Mouse (Mus musculus): Measurements from ENCODE around the gene Spata48.

Spata48 gene

DNA sequence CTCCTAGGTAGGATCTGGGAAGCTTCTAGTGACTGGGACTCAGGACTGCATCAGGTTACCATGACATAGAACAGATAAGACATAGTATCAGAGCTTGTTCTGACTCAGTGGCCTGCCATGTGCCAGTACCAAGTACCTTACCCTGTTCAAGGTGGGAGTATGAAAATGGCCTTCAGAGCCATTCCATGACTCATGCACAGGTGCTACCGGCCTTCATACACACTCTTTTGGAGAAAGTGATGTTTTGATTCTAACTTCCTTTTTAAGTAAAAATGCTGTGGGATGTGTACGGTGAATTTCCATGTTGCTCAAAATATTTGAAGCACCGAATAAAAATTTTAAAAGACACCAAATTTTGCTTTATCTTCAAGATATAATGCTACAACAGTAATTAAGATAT is 84.1 kb downstream of the Spata48 start:
- DNase-seq = no peak

DNA sequence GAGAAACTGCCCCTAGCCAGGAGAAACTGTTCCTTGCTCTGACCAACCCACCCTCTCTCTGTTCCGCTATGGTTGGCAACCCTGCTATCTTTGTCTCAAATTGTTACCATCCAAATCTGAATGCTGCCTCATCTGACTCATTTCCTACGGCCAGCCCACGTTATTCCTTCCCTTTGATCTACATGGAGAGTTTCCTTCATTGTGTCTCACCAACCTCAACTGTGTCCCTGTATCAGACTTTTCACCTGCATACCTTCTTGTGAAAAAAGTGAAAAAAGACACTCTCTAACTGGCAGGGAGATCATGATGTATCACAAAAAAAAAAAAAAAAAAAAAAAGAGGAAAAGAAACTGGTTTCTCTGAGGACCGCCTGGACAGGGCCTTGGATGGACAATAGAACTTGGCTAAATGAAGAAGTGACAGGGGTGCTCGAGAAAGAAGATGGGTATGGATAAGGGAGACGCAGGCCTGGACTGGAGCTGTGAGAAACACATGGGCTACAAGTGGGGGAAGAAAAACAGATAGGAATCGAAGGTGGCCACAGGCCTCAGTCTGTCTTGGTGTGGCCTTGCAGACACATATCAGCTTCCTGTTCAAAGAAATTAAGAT is 85.1 kb downstream of the Spata48 start:
- no peak for DNase-seq

DNA sequence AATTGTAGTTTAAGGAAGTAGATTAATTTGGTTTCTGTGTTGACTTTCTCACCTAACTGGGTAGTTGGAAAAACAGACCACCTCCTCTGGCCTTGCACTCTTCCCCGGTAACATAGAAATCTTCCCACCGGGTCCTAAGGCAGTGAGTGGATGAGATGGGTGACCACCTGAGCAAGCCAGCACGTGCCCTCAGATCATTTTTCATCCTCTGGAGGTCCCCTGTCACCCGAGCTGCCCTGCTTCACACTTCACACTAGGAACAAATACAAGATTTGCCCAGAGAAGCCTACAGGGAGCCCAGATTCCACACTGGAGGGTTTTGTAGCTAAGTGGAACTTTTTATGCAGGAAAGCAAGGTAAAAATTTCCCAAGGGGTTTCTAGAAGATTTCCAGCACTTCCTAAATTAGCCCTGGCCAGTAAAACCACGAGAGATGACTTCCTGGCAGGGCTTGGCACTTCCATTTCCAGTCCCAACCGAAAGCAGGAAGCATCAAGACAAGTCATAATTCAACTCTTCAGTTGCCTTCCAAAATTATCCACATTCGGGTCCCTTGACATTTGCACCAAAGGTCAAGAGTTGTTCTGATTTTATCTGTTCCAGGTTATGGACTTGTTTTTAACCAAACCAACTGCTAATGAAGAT is 85.8 kb downstream of the Spata48 start:
- peak; percentile 49 for DNase-seq

DNA sequence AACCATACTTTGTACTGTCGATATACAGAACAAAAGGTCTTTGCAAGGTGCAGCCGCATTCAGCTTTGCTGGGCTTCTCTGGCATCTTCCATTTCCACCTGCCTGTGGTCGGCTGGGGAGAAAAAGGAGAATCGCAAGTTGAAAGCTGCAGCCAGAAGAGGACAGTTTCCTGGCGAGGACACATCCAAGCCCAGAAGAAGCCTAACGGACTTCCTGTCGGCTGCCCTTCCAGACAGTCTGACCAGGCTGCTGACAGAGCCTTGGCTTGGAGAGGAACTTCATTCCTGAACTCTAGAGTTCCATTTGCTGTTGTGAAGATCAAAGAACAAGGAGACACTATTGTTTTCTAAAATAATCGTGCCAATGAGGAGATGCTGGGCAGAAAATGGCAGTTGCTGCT is 93.7 kb downstream of the Spata48 start:
- DNase-seq = peak; percentile 36

DNA sequence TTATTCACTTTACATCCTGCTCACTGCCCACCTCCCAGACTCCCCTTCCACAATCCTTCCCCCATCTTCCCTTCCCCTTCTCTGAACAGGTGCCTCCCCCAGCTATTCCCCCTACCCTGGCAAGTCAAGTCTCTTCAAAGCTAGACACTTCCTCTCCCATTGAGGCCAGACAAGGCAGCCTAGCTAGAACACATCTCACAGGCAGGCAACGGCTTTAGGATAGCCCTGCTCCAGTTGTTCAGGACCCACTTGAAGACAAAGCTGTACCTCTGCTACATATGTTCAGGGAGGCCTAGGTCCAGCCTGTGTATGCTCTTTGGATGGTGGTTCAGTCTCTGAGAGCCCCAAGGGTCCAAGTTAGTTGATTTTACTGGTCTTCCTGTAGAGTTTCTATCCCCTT is 94.3 kb downstream of the Spata48 start:
- DNase-seq = no peak

DNA sequence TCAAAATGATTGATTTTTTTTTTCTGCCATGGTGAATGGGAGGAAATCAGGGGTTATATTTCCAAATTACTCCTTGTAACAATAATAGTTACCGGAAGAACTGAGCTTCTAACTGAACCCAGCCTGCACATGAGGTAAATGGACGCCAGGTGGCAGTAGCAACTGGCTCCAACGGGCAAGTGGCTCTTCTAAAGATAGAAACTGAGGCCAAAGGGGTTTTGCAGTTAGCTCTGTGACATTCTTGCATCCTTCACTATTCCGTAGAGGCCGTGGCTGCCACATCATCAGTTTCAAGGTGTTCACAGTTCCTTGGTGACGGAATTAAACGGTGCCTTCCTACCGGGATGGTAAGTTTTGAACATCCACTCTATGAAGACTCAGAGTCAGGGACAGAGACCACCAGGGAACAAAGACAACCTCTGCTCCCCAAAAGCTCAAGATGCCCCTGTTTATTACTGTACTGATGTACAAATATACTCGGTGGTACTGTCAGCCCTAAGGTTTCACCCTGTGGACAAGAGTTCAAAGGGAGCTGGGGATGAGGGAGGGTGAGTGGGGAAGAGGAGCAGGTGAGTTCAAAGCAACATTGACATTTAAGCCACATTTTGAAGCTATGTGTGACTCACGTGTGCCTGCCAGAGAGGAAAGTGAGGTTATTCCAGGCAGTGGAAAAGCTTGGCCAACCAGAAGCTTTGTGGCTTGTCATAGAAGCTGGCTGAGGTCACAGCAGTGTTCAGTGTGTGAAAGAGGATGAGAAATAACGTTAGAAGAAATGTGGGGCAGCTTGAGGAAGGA is 95.5 kb downstream of the Spata48 start:
- no peak for DNase-seq

DNA sequence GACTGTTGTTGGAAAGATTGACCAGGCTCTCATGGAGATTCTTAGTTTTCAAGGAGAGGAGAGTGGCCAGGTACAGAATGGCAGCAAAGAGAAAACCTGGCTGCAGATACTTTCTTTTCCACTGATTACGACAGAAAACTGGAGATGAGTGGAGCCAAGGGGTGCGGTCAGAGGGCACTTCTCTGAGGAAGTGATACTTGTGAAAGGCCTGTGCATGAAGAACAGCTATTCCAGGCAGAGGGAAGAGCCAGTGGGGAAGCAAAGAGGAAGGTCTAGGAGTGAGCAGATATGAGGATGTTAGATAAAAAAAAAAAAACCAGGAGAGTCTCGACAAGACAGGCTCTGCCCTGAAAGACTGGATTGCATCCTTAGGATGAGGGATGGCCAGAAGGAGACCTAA is 96.8 kb downstream of the Spata48 start:
- DNase-seq = no peak

DNA sequence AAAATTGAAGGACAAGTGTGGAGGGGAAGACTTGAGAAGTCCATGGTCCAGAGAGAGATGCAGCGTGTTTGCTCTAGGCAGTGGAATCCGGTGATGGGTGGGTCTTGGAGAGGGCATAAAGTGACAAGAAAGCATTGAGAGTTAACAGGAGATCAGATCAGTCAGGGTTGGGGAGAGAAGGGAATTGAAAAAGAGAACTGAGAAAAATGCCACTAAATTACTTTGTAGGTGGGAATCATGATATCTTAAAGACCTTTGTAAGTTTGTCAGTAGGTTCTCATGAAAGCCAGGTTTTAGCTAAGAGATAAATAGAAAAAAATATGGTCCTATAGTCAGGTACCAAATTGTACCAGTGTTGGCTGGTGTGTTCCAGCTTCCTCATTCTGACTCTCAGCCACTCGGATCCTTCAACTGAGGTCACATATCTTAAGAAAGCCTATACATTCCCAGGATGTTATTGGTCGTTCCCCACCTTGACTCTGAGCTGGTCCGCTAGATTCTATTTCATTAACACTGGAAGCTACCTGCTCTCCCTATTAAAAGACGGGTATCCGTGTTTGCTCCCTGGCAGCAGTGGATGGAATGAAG is 97.3 kb downstream of the Spata48 start:
- DNase-seq = no peak

DNA sequence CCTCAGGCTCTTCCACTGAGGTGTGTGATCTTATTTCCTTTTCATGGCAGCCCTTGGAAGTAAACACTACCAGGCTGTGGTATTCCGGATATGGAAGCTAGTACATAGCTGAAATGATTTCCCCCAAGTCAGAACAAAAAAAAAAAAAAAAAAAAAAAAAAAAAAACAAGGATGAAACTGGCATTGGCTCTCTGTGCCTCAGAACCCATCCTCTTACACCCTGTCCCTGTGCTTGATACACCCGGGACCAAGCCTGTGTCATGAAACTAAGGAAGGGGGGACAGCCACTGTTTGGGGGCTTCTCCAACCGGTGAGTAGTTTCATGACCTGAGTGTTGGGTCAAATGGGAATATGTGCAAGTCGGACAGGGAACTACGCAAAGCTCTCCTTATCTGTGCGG is 99.2 kb downstream of the Spata48 start:
- no peak for DNase-seq

DNA sequence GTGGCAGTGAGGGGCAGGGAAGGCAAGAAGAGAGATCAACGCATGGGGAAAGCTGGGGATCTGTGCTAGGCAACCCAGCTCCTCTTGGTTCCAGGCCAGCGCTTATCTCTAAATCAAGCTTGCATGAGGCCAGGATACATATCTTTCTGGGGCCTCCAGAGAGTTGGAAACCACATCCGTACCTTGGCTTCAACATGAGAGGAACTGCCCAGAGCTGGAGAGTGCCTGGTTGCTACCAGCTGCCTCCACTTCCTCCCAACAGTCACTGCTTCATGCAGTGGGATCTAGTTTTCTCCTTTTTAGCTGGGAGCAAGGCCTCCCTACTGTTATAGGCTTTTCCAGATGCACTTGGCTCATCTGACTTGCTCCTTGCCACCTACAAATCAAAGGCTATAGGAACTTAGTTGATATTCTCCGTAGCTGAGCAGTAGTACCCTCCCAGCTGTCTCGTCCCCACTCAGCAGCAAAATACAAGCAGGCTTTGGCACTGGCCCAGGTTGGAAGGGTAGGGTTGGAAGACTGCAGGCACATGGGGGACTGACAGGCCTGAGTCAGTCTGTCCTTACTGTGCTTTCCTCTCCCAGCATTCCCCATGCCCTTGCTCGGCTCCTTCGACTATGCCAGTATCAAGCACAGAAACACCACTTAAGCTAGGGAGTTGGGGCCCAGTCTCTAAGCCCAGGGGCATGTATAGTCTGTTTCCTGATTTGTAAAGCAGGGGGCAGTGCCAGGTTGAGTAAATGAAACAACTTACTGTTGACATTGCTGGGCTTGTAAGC is 102.6 kb downstream of the Spata48 start:
- no peak for DNase-seq
